Comparison of ENCODE assay signal across 13 mouse cellular contexts in the genomic region with DNA sequence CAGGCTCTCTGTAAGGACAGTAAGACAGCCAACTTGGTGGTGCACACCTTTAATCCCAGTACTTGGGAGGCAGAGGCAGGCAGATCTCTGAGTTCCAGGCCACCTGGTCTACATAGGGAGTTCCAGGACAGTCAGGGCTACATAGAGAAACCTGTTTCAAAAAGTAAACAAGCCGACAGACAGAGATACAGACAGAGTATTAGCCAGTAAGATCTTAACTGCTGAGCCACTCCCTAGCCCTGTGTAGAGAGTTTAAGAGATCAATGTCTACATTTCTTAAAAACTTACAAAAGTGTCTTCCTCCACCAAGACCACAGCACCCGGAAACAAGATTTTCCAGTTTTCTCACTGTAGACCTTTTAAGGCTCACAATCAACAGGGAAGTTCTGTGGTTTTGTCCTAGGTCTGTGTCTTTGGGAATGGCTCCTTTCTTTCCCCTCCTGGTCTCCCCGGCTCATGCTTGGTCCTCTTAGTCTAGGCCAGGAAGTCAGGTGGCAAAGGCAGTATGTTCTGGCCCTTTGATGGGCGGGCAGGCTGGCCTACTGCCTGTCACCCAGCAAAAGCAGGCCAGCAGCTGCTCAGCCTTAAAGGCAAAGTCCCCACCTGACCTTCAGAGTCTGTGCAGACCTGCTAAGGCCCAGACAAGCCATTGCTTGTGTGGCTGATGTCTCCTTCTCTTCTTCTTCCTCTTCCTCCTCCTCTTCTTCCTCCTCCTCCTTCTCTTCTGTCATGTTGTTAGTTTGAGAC. TPM values are rescaled to one million over a fixed set of nuclear protein-coding genes. Genes with fewer than 3 reads are reported as not detected.
A peak's percentile ranks its signal among the peaks of the same experiment; 100 is the strongest.
DNase-seq lines count a peak whose midpoint lies in the region; ATAC-seq lines count a peak whose summit lies in the region.
"Had no signal": no experiment of that assay in that cellular context is flagged by ENCODE, and none has a peak within 500 bp of the region (broad histone marks: within the 10 kb centered on the region; RNA-seq: fewer than 3 reads in every experiment).

No protein-coding gene starts in this region.

- H3K27ac ChIP-seq in intestine, embryonic 16.5 days (ENCODE audit: low read length): peak overlapping the region; percentile 74
- H3K27ac ChIP-seq in stomach, embryonic 15.5 days: peak overlapping the region; percentile 69; the same call in 1 of the 2 replicates
- H3K27ac ChIP-seq in forebrain, embryonic 15.5 days (replicated peaks): no peak overlapping the region
- H3K27ac ChIP-seq: forebrain, embryonic 13.5 days; limb, embryonic 12.5 days had no signal

- intact Hi-C loops in heart, postnatal 25 days (cut with DNase I): no loop called here
- intact Hi-C loops in gastrocnemius, postnatal 14 days (cut with DNase I; ENCODE audit: low total_unique reads): no loop called here

- H3K36me3 ChIP-seq in intestine, embryonic 16.5 days (ENCODE audit: control insufficient read depth, insufficient read depth, low read length): no peaks in the 10 kb centered on the region
- H3K36me3 ChIP-seq in stomach, embryonic 15.5 days: no peaks in the 10 kb centered on the region
- H3K36me3 ChIP-seq in forebrain, embryonic 15.5 days: no peaks in the 10 kb centered on the region
- H3K36me3 ChIP-seq: limb, embryonic 12.5 days had no signal

- no peak overlapping the region for H3K4me3 ChIP-seq in intestine, embryonic 16.5 days (ENCODE audit: low read length)
- H3K4me3 ChIP-seq in stomach, embryonic 15.5 days (replicated peaks): no peak overlapping the region
- H3K4me3 ChIP-seq in forebrain, embryonic 15.5 days: no peak overlapping the region
- H3K4me3 ChIP-seq: forebrain, embryonic 13.5 days; limb, embryonic 12.5 days; megakaryocyte, embryonic 14.5 days had no signal

- peak; percentile 71 for ATAC-seq in intestine, embryonic 16.5 days
- ATAC-seq in stomach, embryonic 15.5 days (ENCODE audit: insufficient read depth, low FRiP score, low read depth): no peak; the same call in 1 of the 2 replicates
- ATAC-seq in forebrain, embryonic 15.5 days (replicated peaks): no peak
- ATAC-seq: forebrain, embryonic 13.5 days; Patski had no signal

- H3K4me1 ChIP-seq in intestine, embryonic 16.5 days (ENCODE audit: control insufficient read depth, insufficient read depth, low read length): no peaks in the 10 kb centered on the region
- 0 out of 2 replicates have a peak, but pooled peaks cover 2% of the 10 kb centered on the region for H3K4me1 ChIP-seq in stomach, embryonic 15.5 days
- H3K4me1 ChIP-seq in forebrain, embryonic 15.5 days: no peaks in the 10 kb centered on the region
- H3K4me1 ChIP-seq: forebrain, embryonic 13.5 days; limb, embryonic 12.5 days; megakaryocyte, embryonic 14.5 days had no signal

- WGBS in intestine, embryonic 16.5 days: 57% methylated on average over 4 of the region's 4 CpGs
- WGBS in stomach, embryonic 15.5 days: 50% methylated on average over 4 of the region's 4 CpGs
- 90% methylated on average over 4 of the region's 4 CpGs for WGBS in forebrain, embryonic 15.5 days

- DNase-seq in heart, adult 8-10 months (ENCODE audit: low spot score): peak; percentile 35
- no peak for DNase-seq in heart, postnatal 25 days (ENCODE audit: low spot score)
- DNase-seq in gastrocnemius, postnatal 14 days: peak; percentile 35
- no peak for DNase-seq in right cerebral cortex, adult 2 months (ENCODE audit: low spot score in 2 of 2)
- DNase-seq: cerebellum, adult 9-10 months; thymus, postnatal 4 days had no signal

- no peaks in the 10 kb centered on the region for H3K9me3 ChIP-seq in intestine, embryonic 16.5 days (ENCODE audit: control insufficient read depth, low read length)
- no peaks in the 10 kb centered on the region for H3K9me3 ChIP-seq in stomach, embryonic 15.5 days
- H3K9me3 ChIP-seq in forebrain, embryonic 15.5 days: no peaks in the 10 kb centered on the region
- H3K9me3 ChIP-seq: forebrain, embryonic 13.5 days had no signal

- no peaks in the 10 kb centered on the region for H3K27me3 ChIP-seq in intestine, embryonic 16.5 days (replicated peaks; ENCODE audit: control insufficient read depth, insufficient read depth, low read length)
- no peaks in the 10 kb centered on the region for H3K27me3 ChIP-seq in stomach, embryonic 15.5 days (replicated peaks)
- H3K27me3 ChIP-seq in forebrain, embryonic 15.5 days: no peaks in the 10 kb centered on the region
- H3K27me3 ChIP-seq: forebrain, embryonic 13.5 days; limb, embryonic 12.5 days; Patski had no signal

- no peak overlapping the region for H3K4me2 ChIP-seq in intestine, embryonic 16.5 days (ENCODE audit: low read depth, low read length)
- H3K4me2 ChIP-seq in stomach, embryonic 15.5 days: no peak overlapping the region
- H3K4me2 ChIP-seq in forebrain, embryonic 15.5 days (replicated peaks): no peak overlapping the region
- H3K4me2 ChIP-seq: forebrain, embryonic 13.5 days; limb, embryonic 12.5 days had no signal

- H3K9ac ChIP-seq in intestine, embryonic 16.5 days (ENCODE audit: low read depth, low read length): no peak overlapping the region
- no peak overlapping the region for H3K9ac ChIP-seq in stomach, embryonic 15.5 days
- no peak overlapping the region for H3K9ac ChIP-seq in forebrain, embryonic 15.5 days (replicated peaks)
- H3K9ac ChIP-seq: forebrain, embryonic 13.5 days; limb, embryonic 12.5 days had no signal

RNA-seq across cellular contexts. Expression of a gene that starts 18.2 kb away (rescaled TPM):
- 1 to 10 TPM; 2.5 to 4.9 (median 3.3) TPM for total RNA-seq in heart, adult 8-10 months (2022)
- 1 to 10 TPM; 3.4 to 3.5 TPM for total RNA-seq in heart, postnatal 25 days (2021)
- total RNA-seq in gastrocnemius, postnatal 14 days (2021): 1 to 10 TPM; 5.9 to 6.7 TPM
- 1.4 and 2.5 TPM in 2 replicates for polyA plus RNA-seq in intestine, embryonic 16.5 days (2015; fragmentation: Nextera tagmentation; extraction: Ambion mirVana)
- 2.0 and 2.3 TPM in 2 replicates for polyA plus RNA-seq in stomach, embryonic 15.5 days (2015; fragmentation: Nextera tagmentation; extraction: Ambion mirVana)
- 1.9 and 2.6 TPM in 2 replicates for polyA plus RNA-seq in forebrain, embryonic 15.5 days (2015; fragmentation: Nextera tagmentation; extraction: Ambion mirVana)

RNA-seq across cellular contexts. Expression of a gene that starts 22.3 kb away (rescaled TPM):
- total RNA-seq in heart, adult 8-10 months (2022): 10 to 100 TPM in 3 of 4 experiments, 1 to 10 TPM in 1; 9.8 to 31.3 (median 20.9) TPM
- total RNA-seq in heart, postnatal 25 days (2021): 10 to 100 TPM; 15.7 to 22.9 TPM
- total RNA-seq in gastrocnemius, postnatal 14 days (2021): 10 to 100 TPM; 11.8 to 14.8 TPM
- 264 and 268 TPM in 2 replicates for polyA plus RNA-seq in intestine, embryonic 16.5 days (2015; fragmentation: Nextera tagmentation; extraction: Ambion mirVana)
- polyA plus RNA-seq in stomach, embryonic 15.5 days (2015; fragmentation: Nextera tagmentation; extraction: Ambion mirVana): 360 and 1,042 TPM in 2 replicates
- polyA plus RNA-seq in forebrain, embryonic 15.5 days (2015; fragmentation: Nextera tagmentation; extraction: Ambion mirVana): 229 and 257 TPM in 2 replicates

RNA-seq across cellular contexts. Expression of a gene that starts 26.4 kb away (rescaled TPM):
- total RNA-seq in heart, adult 8-10 months (2022): 10 to 100 TPM; 39.7 to 41.2 (median 40.2) TPM
- 10 to 100 TPM; 42.1 to 45.1 TPM for total RNA-seq in heart, postnatal 25 days (2021)
- 10 to 100 TPM; 17.2 to 20.8 TPM for total RNA-seq in gastrocnemius, postnatal 14 days (2021)
- 25.4 and 27.4 TPM in 2 replicates for polyA plus RNA-seq in intestine, embryonic 16.5 days (2015; fragmentation: Nextera tagmentation; extraction: Ambion mirVana)
- 17.3 and 18.6 TPM in 2 replicates for polyA plus RNA-seq in stomach, embryonic 15.5 days (2015; fragmentation: Nextera tagmentation; extraction: Ambion mirVana)
- polyA plus RNA-seq in forebrain, embryonic 15.5 days (2015; fragmentation: Nextera tagmentation; extraction: Ambion mirVana): 29.9 and 30.9 TPM in 2 replicates

Comparison
In these comparisons a context has a peak if more than half of its experiments do, and no peak if none do; other contexts are left out.
1. DNase-seq: peak in heart, adult 8-10 months (single experiment) and gastrocnemius, postnatal 14 days (single experiment); none in heart, postnatal 25 days (single experiment) and right cerebral cortex, adult 2 months (0 of 2).